Mouse (Mus musculus): Measurements from ENCODE around the gene Ppil3. TPM values are rescaled to one million over a fixed set of nuclear protein-coding genes. Genes with fewer than 3 reads are reported as not detected.

The Ppil3 gene
- total and polyA plus RNA-seq, 3 experiments, result 8.8 to 106 (median 55.2) TPM

GRCm38 (mm10) chr1:58444691-58445090 lies 595 bp downstream of the Ppil3 start:
- peaks cover 33% of the 10 kb centered on the region for H3K4me1 ChIP-seq (ENCODE audit: insufficient read depth, low read depth, low read length)
- DNase-seq (ENCODE audit: low spot score) (peak; percentile 23), ATAC-seq (ENCODE audit: extremely low read depth, insufficient number of reproducible peaks, low FRiP score, poor library complexity, severe bottlenecking) (no peak)
- no peaks in the 10 kb centered on the region for H3K9me3 ChIP-seq (replicated peaks)
- peaks cover 6% of the 10 kb centered on the region; the same call in 1 of the 2 replicates for H3K27me3 ChIP-seq (ENCODE audit: insufficient read depth, low read length)
- peaks cover 61% of the 10 kb centered on the region for H3K36me3 ChIP-seq (replicated peaks)
- no peak for TF ChIP-seq GATA2 (IDR thresholded peaks at IDR 0.05; ENCODE audit: borderline replicate concordance, low read depth, low read length)
- no peak for TF ChIP-seq CTCF (IDR thresholded peaks at IDR 0.05; ENCODE audit: low read depth, low read length)
- no peak for TF ChIP-seq TAL1 (conservative IDR thresholded peaks at IDR 0.05; ENCODE audit: low read depth, low read length)
- TF ChIP-seq POLR2AphosphoS5 (IDR thresholded peaks at IDR 0.05; ENCODE audit: insufficient replicate concordance, low read depth, low read length), result no peak
- no peak for TF ChIP-seq GATA1 (IDR thresholded peaks at IDR 0.05; ENCODE audit: borderline replicate concordance, low read length)
- peak overlapping the region; percentile 76 for H3K4me3 ChIP-seq (ENCODE audit: low read depth, low read length)

DNA sequence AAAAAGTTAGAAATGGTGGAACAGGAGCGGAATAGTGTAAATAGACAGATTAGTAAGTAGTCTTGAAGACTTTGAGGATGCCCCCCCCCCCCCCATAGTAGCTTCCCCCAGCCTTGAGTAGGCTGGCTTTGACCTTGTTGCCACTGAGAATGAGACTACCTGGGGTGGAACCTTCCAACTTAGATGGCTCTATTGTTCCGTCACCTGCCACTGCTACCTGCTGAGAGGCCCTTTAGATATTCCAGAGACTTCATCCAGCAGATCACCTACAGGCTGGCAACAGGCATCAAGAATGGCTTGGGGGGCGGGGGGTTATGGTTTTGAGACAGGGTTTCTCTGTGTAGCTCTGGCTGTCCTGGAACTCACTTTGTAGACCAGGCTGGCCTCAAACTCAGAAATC lies 20.7 kb downstream of the Ppil3 start:
- Histone ChIP-seq H3K4me1 (ENCODE audit: insufficient read depth, low read depth, low read length) (peaks cover 25% of the 10 kb centered on the region), H3K36me3 (replicated peaks) (peaks cover 47% of the 10 kb centered on the region), H3K4me3 (ENCODE audit: low read depth, low read length) (no peak overlapping the region), H3K27me3 (ENCODE audit: insufficient read depth, low read length) (no peaks in the 10 kb centered on the region), H3K9me3 (replicated peaks) (no peaks in the 10 kb centered on the region)
- TF ChIP-seq POLR2AphosphoS5 (IDR thresholded peaks at IDR 0.05; ENCODE audit: insufficient replicate concordance, low read depth, low read length) (no peak), GATA1 (IDR thresholded peaks at IDR 0.05; ENCODE audit: borderline replicate concordance, low read length) (no peak), TAL1 (conservative IDR thresholded peaks at IDR 0.05; ENCODE audit: low read depth, low read length) (no peak)
- ATAC-seq (ENCODE audit: extremely low read depth, insufficient number of reproducible peaks, low FRiP score, poor library complexity, severe bottlenecking) (no peak), DNase-seq (ENCODE audit: low spot score) (no peak)

GRCm38 (mm10) chr1:58423371-58424248 lies 21.7 kb downstream of the Ppil3 start, which contains the start of gene Clk1:
Clk1 (minus strand) TSS chr1:58424066.
- TF ChIP-seq GATA2 (IDR thresholded peaks at IDR 0.05; ENCODE audit: borderline replicate concordance, low read depth, low read length), result no peak
- no peak for TF ChIP-seq TAL1 (conservative IDR thresholded peaks at IDR 0.05; ENCODE audit: low read depth, low read length)
- TF ChIP-seq CTCF (IDR thresholded peaks at IDR 0.05; ENCODE audit: low read depth, low read length), result no peak
- peak; percentile 95 for TF ChIP-seq POLR2AphosphoS5 (IDR thresholded peaks at IDR 0.05; ENCODE audit: insufficient replicate concordance, low read depth, low read length)
- no peak for TF ChIP-seq GATA1 (IDR thresholded peaks at IDR 0.05; ENCODE audit: borderline replicate concordance, low read length)
- peak; percentile 71 for ATAC-seq (ENCODE audit: extremely low read depth, insufficient number of reproducible peaks, low FRiP score, poor library complexity, severe bottlenecking)
- Histone ChIP-seq H3K36me3 (replicated peaks) (peaks cover 47% of the 10 kb centered on the region), H3K4me3 (ENCODE audit: low read depth, low read length) (peak within 1 kb of the TSS; percentile 89), H3K27me3 (ENCODE audit: insufficient read depth, low read length) (no peaks in the 10 kb centered on the region), H3K4me1 (ENCODE audit: insufficient read depth, low read depth, low read length) (peaks cover 31% of the 10 kb centered on the region), H3K9me3 (replicated peaks) (no peaks in the 10 kb centered on the region)
- peak; percentile 95 for DNase-seq (ENCODE audit: low spot score)

GRCm38 (mm10) chr1:58422879-58423278 lies 22.4 kb downstream of the Ppil3 start:
- Histone ChIP-seq H3K4me1 (ENCODE audit: insufficient read depth, low read depth, low read length) (peaks cover 37% of the 10 kb centered on the region), H3K4me3 (ENCODE audit: low read depth, low read length) (peak overlapping the region; percentile 89), H3K27me3 (ENCODE audit: insufficient read depth, low read length) (no peaks in the 10 kb centered on the region), H3K36me3 (replicated peaks) (peaks cover 50% of the 10 kb centered on the region), H3K9me3 (replicated peaks) (no peaks in the 10 kb centered on the region)
- TF ChIP-seq CTCF (IDR thresholded peaks at IDR 0.05; ENCODE audit: low read depth, low read length) (no peak), GATA2 (IDR thresholded peaks at IDR 0.05; ENCODE audit: borderline replicate concordance, low read depth, low read length) (no peak), POLR2AphosphoS5 (IDR thresholded peaks at IDR 0.05; ENCODE audit: insufficient replicate concordance, low read depth, low read length) (no peak), TAL1 (conservative IDR thresholded peaks at IDR 0.05; ENCODE audit: low read depth, low read length) (no peak), GATA1 (IDR thresholded peaks at IDR 0.05; ENCODE audit: borderline replicate concordance, low read length) (no peak)
- DNase-seq (ENCODE audit: low spot score) (peak; percentile 84), ATAC-seq (ENCODE audit: extremely low read depth, insufficient number of reproducible peaks, low FRiP score, poor library complexity, severe bottlenecking) (peak; percentile 61)

DNA sequence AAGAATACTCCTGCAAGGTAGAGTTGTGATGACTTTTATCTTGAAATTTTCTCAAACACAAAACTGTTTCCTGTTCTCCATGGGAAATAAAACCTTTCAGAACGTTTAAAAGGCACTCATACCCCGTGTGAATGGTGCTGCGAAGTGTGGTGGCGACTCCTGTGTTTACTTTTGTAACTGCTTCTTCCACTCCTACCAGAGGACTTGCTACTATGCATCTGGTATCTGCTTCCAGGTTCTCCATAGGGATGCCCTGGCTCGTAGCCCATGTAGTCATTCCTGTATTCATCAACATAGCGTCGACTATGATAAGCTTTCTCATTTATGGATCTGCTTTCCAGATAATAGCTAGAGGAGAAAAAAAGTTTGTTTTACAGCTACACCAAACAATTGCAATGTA lies 24.3 kb downstream of the Ppil3 start:
- DNase-seq (ENCODE audit: low spot score), result no peak
- Histone ChIP-seq H3K36me3 (replicated peaks) (peaks cover 62% of the 10 kb centered on the region), H3K4me3 (ENCODE audit: low read depth, low read length) (no peak overlapping the region; the same call in 1 of the 2 replicates), H3K27me3 (ENCODE audit: insufficient read depth, low read length) (no peaks in the 10 kb centered on the region), H3K9me3 (replicated peaks) (no peaks in the 10 kb centered on the region), H3K4me1 (ENCODE audit: insufficient read depth, low read depth, low read length) (peaks cover 53% of the 10 kb centered on the region)
- no peak for ATAC-seq (ENCODE audit: extremely low read depth, insufficient number of reproducible peaks, low FRiP score, poor library complexity, severe bottlenecking)
- TF ChIP-seq POLR2AphosphoS5 (IDR thresholded peaks at IDR 0.05; ENCODE audit: insufficient replicate concordance, low read depth, low read length) (no peak), CTCF (IDR thresholded peaks at IDR 0.05; ENCODE audit: low read depth, low read length) (no peak), TAL1 (conservative IDR thresholded peaks at IDR 0.05; ENCODE audit: low read depth, low read length) (no peak), GATA2 (IDR thresholded peaks at IDR 0.05; ENCODE audit: borderline replicate concordance, low read depth, low read length) (no peak), GATA1 (IDR thresholded peaks at IDR 0.05; ENCODE audit: borderline replicate concordance, low read length) (no peak)

GRCm38 (mm10) chr1:58420032-58420431 lies 25.3 kb downstream of the Ppil3 start:
- DNase-seq (ENCODE audit: low spot score) (no peak), ATAC-seq (ENCODE audit: extremely low read depth, insufficient number of reproducible peaks, low FRiP score, poor library complexity, severe bottlenecking) (no peak)
- peaks cover 68% of the 10 kb centered on the region for H3K36me3 ChIP-seq (replicated peaks)

More at GRCm38 (mm10) chr1:58420032-58420431, 25.3 kb downstream of the Ppil3 start:
- no peak overlapping the region for H3K4me3 ChIP-seq (ENCODE audit: low read depth, low read length)
- TF ChIP-seq CTCF (IDR thresholded peaks at IDR 0.05; ENCODE audit: low read depth, low read length) (no peak), GATA2 (IDR thresholded peaks at IDR 0.05; ENCODE audit: borderline replicate concordance, low read depth, low read length) (no peak)
- H3K4me1 ChIP-seq (ENCODE audit: insufficient read depth, low read depth, low read length), result peaks cover 53% of the 10 kb centered on the region
- no peaks in the 10 kb centered on the region for H3K27me3 ChIP-seq (ENCODE audit: insufficient read depth, low read length)
- H3K9me3 ChIP-seq (replicated peaks), result no peaks in the 10 kb centered on the region
